Mouse (Mus musculus): ENCODE data around the gene Olfr1272. TPM values are rescaled to one million over a fixed set of nuclear protein-coding genes. Genes with fewer than 3 reads are reported as not detected.
"Not testable (repeated sequence)": the region's sequence is repeated elsewhere in the genome, so short reads cannot be mapped to it uniquely, and the experiment has no call there.

Gene Olfr1272
- polyA plus RNA-seq (2014; fragmentation: Nextera tagmentation; extraction: Ambion mirVana): not detected in 2 replicates

DNA sequence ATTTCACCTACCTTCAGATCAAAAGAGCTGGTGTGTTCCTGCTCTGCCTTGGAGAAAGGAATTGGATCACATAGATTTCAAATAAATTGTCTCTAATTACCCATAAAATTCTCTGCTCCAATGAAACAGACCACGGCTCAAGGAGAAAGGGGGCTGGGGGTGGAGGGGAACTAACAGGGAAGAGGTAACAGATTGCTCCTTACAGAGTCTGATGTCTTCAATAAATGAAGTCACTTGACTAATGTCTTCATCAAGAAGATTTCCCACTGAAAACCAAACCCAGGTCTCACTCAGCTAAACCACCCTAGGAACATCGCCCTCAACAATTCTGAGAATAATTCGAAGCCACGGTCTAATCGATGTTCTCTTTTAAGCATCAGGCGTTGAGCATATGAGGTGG is at the start of gene Olfr1272:
Olfr1272 (minus strand) TSS at position 101 of the 400 bp plus-strand sequence.
- Histone ChIP-seq H3K4me3 (ENCODE audit: low read depth, low read length) (no peak within 1 kb of the TSS), H3K4me1 (ENCODE audit: insufficient read depth) (no peaks in the 10 kb centered on the region), H3K9ac (no peak within 1 kb of the TSS), H3K9me3 (ENCODE audit: low read depth, low read length) (no peaks in the 10 kb centered on the region), H3K27ac (ENCODE audit: low read depth) (no peak within 1 kb of the TSS), H3K4me2 (no peak within 1 kb of the TSS), H3K27me3 (ENCODE audit: insufficient read depth, low read length) (no peaks in the 10 kb centered on the region), H3K36me3 (ENCODE audit: insufficient read depth) (no peaks in the 10 kb centered on the region)
- TF ChIP-seq CTCF (IDR thresholded peaks at IDR 0.05; ENCODE audit: low read depth): no peak
- WGBS: 93% methylated on average over 6 of the region's 6 CpGs
- no peak for ATAC-seq (ENCODE audit: insufficient read depth)
- no peak for DNase-seq

DNA sequence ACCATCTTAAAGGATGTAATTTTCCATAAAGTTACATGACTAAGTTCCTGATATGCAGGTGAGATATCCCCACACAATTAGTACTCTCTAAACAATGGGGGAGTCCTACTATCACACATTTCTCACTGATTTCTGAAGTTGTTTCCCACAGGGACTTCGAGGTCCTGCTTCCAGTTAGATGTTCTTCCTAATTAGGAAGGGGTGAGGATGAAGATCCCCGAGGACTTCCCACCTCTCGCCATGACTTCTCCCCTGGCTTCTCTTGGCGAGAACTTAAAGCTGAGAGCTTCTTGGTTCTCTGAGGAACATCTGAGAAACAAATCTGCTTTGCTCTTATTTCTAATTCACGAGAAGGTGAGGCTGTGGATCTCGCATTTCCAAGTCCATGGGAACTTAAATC is 29.3 kb upstream of the Olfr1272 start, which contains the start of gene Gm13769:
Gm13769 (plus strand) TSS at position 301 of the 400 bp plus-strand sequence.
- H3K4me2 ChIP-seq; H3K27ac ChIP-seq (ENCODE audit: low read depth); ATAC-seq (ENCODE audit: insufficient read depth); DNase-seq; H3K36me3 ChIP-seq (ENCODE audit: insufficient read depth); H3K9ac ChIP-seq; H3K4me3 ChIP-seq (ENCODE audit: low read depth, low read length); H3K27me3 ChIP-seq (ENCODE audit: insufficient read depth, low read length); H3K9me3 ChIP-seq (ENCODE audit: low read depth, low read length); H3K4me1 ChIP-seq (ENCODE audit: insufficient read depth): not testable (repeated sequence)
- no CpG with 5 or more reads among the region's 6 CpGs for WGBS

DNA sequence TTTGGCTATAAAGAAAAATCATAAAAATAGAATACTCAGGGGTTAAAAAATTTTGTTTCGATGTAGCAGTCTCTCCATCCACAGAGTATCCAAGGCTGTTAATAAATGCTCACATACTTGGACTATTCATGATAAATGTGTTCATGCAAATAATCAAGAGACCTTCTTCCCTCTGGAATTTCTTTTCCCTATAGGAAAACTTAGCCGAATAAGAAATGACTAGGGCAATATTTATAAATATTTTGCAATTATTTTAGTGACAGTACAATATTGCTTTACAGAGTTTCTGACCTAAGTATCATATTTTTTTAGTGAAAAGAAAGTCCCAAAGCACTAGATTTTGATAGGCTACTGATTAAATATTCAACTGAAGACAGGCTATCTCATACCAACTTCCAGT is 21.7 kb downstream of the Olfr1272 start, which contains the start of gene Olfr1271:
Olfr1271 (minus strand) TSS at position 101 of the 400 bp plus-strand sequence.
- no peak for TF ChIP-seq CTCF (IDR thresholded peaks at IDR 0.05; ENCODE audit: low read depth)
- no peak for ATAC-seq (ENCODE audit: insufficient read depth)
- Histone ChIP-seq H3K27ac (ENCODE audit: low read depth) (no peak within 1 kb of the TSS), H3K9me3 (ENCODE audit: low read depth, low read length) (no peaks in the 10 kb centered on the region), H3K9ac (no peak within 1 kb of the TSS), H3K36me3 (ENCODE audit: insufficient read depth) (no peaks in the 10 kb centered on the region), H3K4me3 (ENCODE audit: low read depth, low read length) (no peak within 1 kb of the TSS), H3K27me3 (ENCODE audit: insufficient read depth, low read length) (no peaks in the 10 kb centered on the region), H3K4me1 (ENCODE audit: insufficient read depth) (no peaks in the 10 kb centered on the region), H3K4me2 (no peak within 1 kb of the TSS)
- no peak for DNase-seq
- WGBS: 84% methylated on average over 2 of the region's 2 CpGs

DNA sequence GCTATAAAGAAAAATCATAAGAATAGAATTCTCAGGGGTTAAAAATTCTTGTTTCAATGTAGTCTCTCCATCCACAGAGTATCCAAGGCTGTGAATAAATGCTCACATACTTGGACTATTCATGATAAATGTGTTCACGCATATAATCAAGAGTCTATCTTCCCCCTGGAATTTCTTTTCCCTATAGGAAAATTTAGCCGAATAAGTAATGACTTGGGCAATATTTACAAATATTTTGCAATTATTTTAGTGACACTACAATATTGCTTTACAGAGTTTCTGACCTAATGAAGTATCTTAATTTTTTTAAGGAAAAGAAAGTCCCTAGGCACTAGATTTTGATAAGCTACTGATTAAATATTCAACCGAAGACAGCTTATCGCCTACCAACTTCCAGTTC is 35.1 kb downstream of the Olfr1272 start, which contains the start of gene Olfr142:
Olfr142 (minus strand) TSS at position 101 of the 400 bp plus-strand sequence.
- no peak within 1 kb of the TSS for H3K27ac ChIP-seq (ENCODE audit: low read depth)
- ATAC-seq (ENCODE audit: insufficient read depth): no peak
- H3K9ac ChIP-seq: no peak within 1 kb of the TSS
- DNase-seq: no peak
- H3K4me3 ChIP-seq (ENCODE audit: low read depth, low read length): no peak within 1 kb of the TSS
- H3K9me3 ChIP-seq (ENCODE audit: low read depth, low read length): no peaks in the 10 kb centered on the region
- no peak for TF ChIP-seq CTCF (IDR thresholded peaks at IDR 0.05; ENCODE audit: low read depth)
- H3K27me3 ChIP-seq (ENCODE audit: insufficient read depth, low read length): no peaks in the 10 kb centered on the region
- WGBS: 90% methylated on average over 4 of the region's 4 CpGs
- H3K4me1 ChIP-seq (ENCODE audit: insufficient read depth): no peaks in the 10 kb centered on the region
- H3K4me2 ChIP-seq: no peak within 1 kb of the TSS
- H3K36me3 ChIP-seq (ENCODE audit: insufficient read depth): no peaks in the 10 kb centered on the region

Other genes with a start within 250 kb of the Olfr1272 start
- not detected in 2 replicates for gene Olfr140, start 229.2 kb downstream of the Olfr1272 start, polyA plus RNA-seq (2014; fragmentation: Nextera tagmentation; extraction: Ambion mirVana)
- not detected in 2 replicates for gene Olfr1269, start 171.4 kb downstream of the Olfr1272 start, polyA plus RNA-seq (2014; fragmentation: Nextera tagmentation; extraction: Ambion mirVana)
- gene Olfr32, start 150.5 kb downstream of the Olfr1272 start, polyA plus RNA-seq (2014; fragmentation: Nextera tagmentation; extraction: Ambion mirVana): not detected in 2 replicates
- not detected in 2 replicates for gene Olfr1270, start 139.8 kb downstream of the Olfr1272 start, polyA plus RNA-seq (2014; fragmentation: Nextera tagmentation; extraction: Ambion mirVana)
- gene Olfr1506, start 68.3 kb downstream of the Olfr1272 start, polyA plus RNA-seq (2014; fragmentation: Nextera tagmentation; extraction: Ambion mirVana): not detected in 2 replicates
- not detected in 2 replicates for gene Olfr142, start 35.2 kb downstream of the Olfr1272 start, polyA plus RNA-seq (2014; fragmentation: Nextera tagmentation; extraction: Ambion mirVana)
- gene Olfr1271, start 21.8 kb downstream of the Olfr1272 start, polyA plus RNA-seq (2014; fragmentation: Nextera tagmentation; extraction: Ambion mirVana): not detected in 2 replicates
- not detected in 2 replicates for gene Gm13769, start 29.4 kb upstream of the Olfr1272 start, polyA plus RNA-seq (2014; fragmentation: Nextera tagmentation; extraction: Ambion mirVana)
- not detected in 2 replicates for gene Olfr1274-ps, start 105.8 kb upstream of the Olfr1272 start, polyA plus RNA-seq (2014; fragmentation: Nextera tagmentation; extraction: Ambion mirVana)

Data from lung, embryonic 14.5 days (tissue).